Mouse (Mus musculus) embryonic fibroblast, embryonic 13.5 days (primary cell): ENCODE data around the gene Siglec1.

Experiments
- CTCF ChIP-seq: IDR thresholded peaks from 2 replicates; pipeline ENCODE4 v1.5.1; 2011; ENCODE audit warnings: mild to moderate bottlenecking, control low read depth, low read length, moderate library complexity, borderline replicate concordance; ENCODE audit not compliant: insufficient read depth
- POLR2A ChIP-seq: IDR thresholded peaks from 2 replicates; pipeline ENCODE4 v1.6.1; 2011; ENCODE audit warnings: low read depth, mild to moderate bottlenecking, control low read depth, low read length, moderate library complexity

DNA sequence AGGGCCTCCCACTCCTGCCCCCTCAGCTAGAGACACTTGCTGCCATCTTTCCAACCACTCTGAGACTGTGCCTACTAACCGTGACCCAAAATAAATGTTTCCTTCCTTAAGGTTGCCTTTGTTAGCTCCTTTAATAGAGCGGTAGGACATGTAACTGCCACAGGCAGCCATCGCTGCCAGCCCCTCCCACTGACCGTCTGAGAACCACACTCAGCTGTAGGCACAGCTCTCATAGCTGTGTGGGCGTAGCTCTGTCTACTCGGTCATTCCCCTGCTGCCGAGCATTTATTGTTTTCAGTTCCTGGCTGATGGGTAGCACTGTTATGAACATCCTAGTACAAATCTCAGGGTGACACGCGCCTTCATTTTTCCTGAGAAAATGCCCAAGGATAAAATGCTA, 20.2 kb downstream of the Siglec1 start:
- TF ChIP-seq CTCF (no peak), POLR2A (no peak)
